Mouse (Mus musculus): ENCODE measurements at regions not wholly inside any gene's neighbourhood (a gene's known extent, or its start where the extent isn't known, plus 50 kb on each side); places are given as distances from the start of the nearest gene placed in this dataset.

- Histone ChIP-seq H3K4me1 (no peaks in the 10 kb centered on the region), H3K36me3 (no peaks in the 10 kb centered on the region), H3K27ac (replicated peaks) (no peak overlapping the region), H3K27me3 (ENCODE audit: low read depth, poor library complexity, severe bottlenecking) (no peaks in the 10 kb centered on the region), H3K9me3 (replicated peaks) (no peaks in the 10 kb centered on the region), H3K4me3 (no peak overlapping the region)
- no peak for DNase-seq (ENCODE audit: low spot score)
- 88% methylated on average over 3 of the region's 3 CpGs for WGBS
Observed at GRCm38 (mm10) chr4:64640056-64640455, 483.9 kb upstream of the Pappa start.

- 76% methylated on average over 1 of the region's 1 CpGs for WGBS
- Histone ChIP-seq H3K36me3 (no peaks in the 10 kb centered on the region), H3K4me1 (no peaks in the 10 kb centered on the region), H3K27ac (replicated peaks) (no peak overlapping the region), H3K9me3 (replicated peaks) (no peaks in the 10 kb centered on the region), H3K4me3 (no peak overlapping the region), H3K27me3 (ENCODE audit: low read depth, poor library complexity, severe bottlenecking) (no peaks in the 10 kb centered on the region)
- DNase-seq (ENCODE audit: low spot score): no peak
Observed at GRCm38 (mm10) chr4:64640976-64641375, 483.0 kb upstream of the Pappa start.

GRCm38 (mm10) chr4:64645141-64645540 lies 478.8 kb upstream of the Pappa start:
- no peaks in the 10 kb centered on the region for H3K36me3 ChIP-seq
- DNase-seq (ENCODE audit: low spot score): no peak
- H3K9me3 ChIP-seq (replicated peaks): no peaks in the 10 kb centered on the region
- H3K27me3 ChIP-seq (ENCODE audit: low read depth, poor library complexity, severe bottlenecking): no peaks in the 10 kb centered on the region
- WGBS: 95% methylated on average over 2 of the region's 2 CpGs
- H3K4me3 ChIP-seq: no peak overlapping the region
- H3K4me1 ChIP-seq: no peaks in the 10 kb centered on the region
- no peak overlapping the region for H3K27ac ChIP-seq (replicated peaks)

- Histone ChIP-seq H3K4me1 (no peaks in the 10 kb centered on the region), H3K27ac (replicated peaks) (no peak overlapping the region), H3K4me3 (no peak overlapping the region), H3K36me3 (no peaks in the 10 kb centered on the region), H3K27me3 (ENCODE audit: low read depth, poor library complexity, severe bottlenecking) (no peaks in the 10 kb centered on the region), H3K9me3 (replicated peaks) (no peaks in the 10 kb centered on the region)
- DNase-seq (ENCODE audit: low spot score): no peak
- 85% methylated on average over 3 of the region's 3 CpGs for WGBS
Observed at GRCm38 (mm10) chr4:64654157-64654556, 469.8 kb upstream of the Pappa start.

- no peak for DNase-seq (ENCODE audit: low spot score)
- Histone ChIP-seq H3K4me3 (no peak overlapping the region), H3K4me1 (no peaks in the 10 kb centered on the region), H3K27me3 (ENCODE audit: low read depth, poor library complexity, severe bottlenecking) (no peaks in the 10 kb centered on the region), H3K27ac (replicated peaks) (no peak overlapping the region), H3K9me3 (replicated peaks) (no peaks in the 10 kb centered on the region), H3K36me3 (no peaks in the 10 kb centered on the region)
Observed at GRCm38 (mm10) chr4:64655534-64655933, 468.4 kb upstream of the Pappa start.

GRCm38 (mm10) chr4:64663722-64664121 lies 460.3 kb upstream of the Pappa start:
- no peak for DNase-seq (ENCODE audit: low spot score)
- H3K4me1 ChIP-seq: no peaks in the 10 kb centered on the region
- 87% methylated on average over 2 of the region's 2 CpGs for WGBS
- no peak overlapping the region for H3K4me3 ChIP-seq
- no peaks in the 10 kb centered on the region for H3K27me3 ChIP-seq (ENCODE audit: low read depth, poor library complexity, severe bottlenecking)
- H3K36me3 ChIP-seq: no peaks in the 10 kb centered on the region
- no peak overlapping the region for H3K27ac ChIP-seq (replicated peaks)
- no peaks in the 10 kb centered on the region for H3K9me3 ChIP-seq (replicated peaks)

GRCm38 (mm10) chr4:64667998-64668397 lies 456.0 kb upstream of the Pappa start:
- H3K27ac ChIP-seq (replicated peaks): no peak overlapping the region
- H3K9me3 ChIP-seq (replicated peaks): no peaks in the 10 kb centered on the region
- 91% methylated on average over 3 of the region's 3 CpGs for WGBS
- no peak overlapping the region for H3K4me3 ChIP-seq
- H3K27me3 ChIP-seq (ENCODE audit: low read depth, poor library complexity, severe bottlenecking): no peaks in the 10 kb centered on the region
- H3K36me3 ChIP-seq: no peaks in the 10 kb centered on the region
- DNase-seq (ENCODE audit: low spot score): no peak
- H3K4me1 ChIP-seq: no peaks in the 10 kb centered on the region

GRCm38 (mm10) chr4:64669722-64670121 lies 454.3 kb upstream of the Pappa start:
- H3K27me3 ChIP-seq (ENCODE audit: low read depth, poor library complexity, severe bottlenecking): no peaks in the 10 kb centered on the region
- no peak for DNase-seq (ENCODE audit: low spot score)
- H3K4me1 ChIP-seq: no peaks in the 10 kb centered on the region
- no peaks in the 10 kb centered on the region for H3K36me3 ChIP-seq
- H3K9me3 ChIP-seq (replicated peaks): no peaks in the 10 kb centered on the region
- H3K4me3 ChIP-seq: no peak overlapping the region
- 81% methylated on average over 2 of the region's 2 CpGs for WGBS
- H3K27ac ChIP-seq (replicated peaks): no peak overlapping the region

GRCm38 (mm10) chr4:64676438-64676837 lies 447.5 kb upstream of the Pappa start:
- no peaks in the 10 kb centered on the region for H3K4me1 ChIP-seq
- H3K36me3 ChIP-seq: no peaks in the 10 kb centered on the region
- H3K9me3 ChIP-seq (replicated peaks): no peaks in the 10 kb centered on the region
- no peak overlapping the region for H3K4me3 ChIP-seq
- DNase-seq (ENCODE audit: low spot score): no peak
- H3K27ac ChIP-seq (replicated peaks): no peak overlapping the region
- no peaks in the 10 kb centered on the region for H3K27me3 ChIP-seq (ENCODE audit: low read depth, poor library complexity, severe bottlenecking)
- WGBS: 76% methylated on average over 6 of the region's 6 CpGs

GRCm38 (mm10) chr4:64676881-64677280 lies 447.1 kb upstream of the Pappa start:
- Histone ChIP-seq H3K9me3 (replicated peaks) (no peaks in the 10 kb centered on the region), H3K36me3 (no peaks in the 10 kb centered on the region), H3K27ac (replicated peaks) (no peak overlapping the region), H3K27me3 (ENCODE audit: low read depth, poor library complexity, severe bottlenecking) (no peaks in the 10 kb centered on the region), H3K4me3 (no peak overlapping the region), H3K4me1 (no peaks in the 10 kb centered on the region)
- no peak for DNase-seq (ENCODE audit: low spot score)
- WGBS: 81% methylated on average over 5 of the region's 5 CpGs

- Histone ChIP-seq H3K9me3 (replicated peaks) (no peaks in the 10 kb centered on the region), H3K27ac (replicated peaks) (no peak overlapping the region), H3K36me3 (no peaks in the 10 kb centered on the region), H3K4me1 (no peaks in the 10 kb centered on the region), H3K27me3 (ENCODE audit: low read depth, poor library complexity, severe bottlenecking) (no peaks in the 10 kb centered on the region), H3K4me3 (no peak overlapping the region)
- WGBS: 67% methylated on average over 1 of the region's 1 CpGs
- no peak for DNase-seq (ENCODE audit: low spot score)
Observed at GRCm38 (mm10) chr4:64684654-64685053, 439.3 kb upstream of the Pappa start.

GRCm38 (mm10) chr4:64696134-64696533 lies 427.8 kb upstream of the Pappa start:
- H3K9me3 ChIP-seq (replicated peaks): no peaks in the 10 kb centered on the region
- H3K4me3 ChIP-seq: no peak overlapping the region
- H3K27me3 ChIP-seq (ENCODE audit: low read depth, poor library complexity, severe bottlenecking): no peaks in the 10 kb centered on the region
- no peak overlapping the region for H3K27ac ChIP-seq (replicated peaks)
- H3K36me3 ChIP-seq: no peaks in the 10 kb centered on the region
- H3K4me1 ChIP-seq: no peaks in the 10 kb centered on the region
- no peak for DNase-seq (ENCODE audit: low spot score)
- WGBS: 75% methylated on average over 1 of the region's 1 CpGs

- Histone ChIP-seq H3K27ac (replicated peaks) (no peak overlapping the region), H3K27me3 (ENCODE audit: low read depth, poor library complexity, severe bottlenecking) (no peaks in the 10 kb centered on the region), H3K4me1 (no peaks in the 10 kb centered on the region), H3K9me3 (replicated peaks) (no peaks in the 10 kb centered on the region), H3K36me3 (no peaks in the 10 kb centered on the region), H3K4me3 (no peak overlapping the region)
- DNase-seq (ENCODE audit: low spot score): no peak
- WGBS: 66% methylated on average over 3 of the region's 3 CpGs
Observed at GRCm38 (mm10) chr4:64723296-64723695, 400.7 kb upstream of the Pappa start.

GRCm38 (mm10) chr4:64724851-64725250 lies 399.1 kb upstream of the Pappa start:
- Histone ChIP-seq H3K9me3 (replicated peaks) (no peaks in the 10 kb centered on the region), H3K4me1 (no peaks in the 10 kb centered on the region), H3K27ac (replicated peaks) (no peak overlapping the region), H3K36me3 (no peaks in the 10 kb centered on the region), H3K4me3 (no peak overlapping the region), H3K27me3 (ENCODE audit: low read depth, poor library complexity, severe bottlenecking) (no peaks in the 10 kb centered on the region)
- DNase-seq (ENCODE audit: low spot score): no peak
- 77% methylated on average over 1 of the region's 1 CpGs for WGBS

Measured in midbrain, embryonic 10.5 days (tissue).